Mouse (Mus musculus): ENCODE measurements at regions not wholly inside any gene's neighbourhood (a gene's known extent, or its start where the extent isn't known, plus 50 kb on each side); places are given as distances from the start of the nearest gene placed in this dataset.
A peak's percentile ranks its signal among the peaks of the same experiment; 100 is the strongest.

DNA sequence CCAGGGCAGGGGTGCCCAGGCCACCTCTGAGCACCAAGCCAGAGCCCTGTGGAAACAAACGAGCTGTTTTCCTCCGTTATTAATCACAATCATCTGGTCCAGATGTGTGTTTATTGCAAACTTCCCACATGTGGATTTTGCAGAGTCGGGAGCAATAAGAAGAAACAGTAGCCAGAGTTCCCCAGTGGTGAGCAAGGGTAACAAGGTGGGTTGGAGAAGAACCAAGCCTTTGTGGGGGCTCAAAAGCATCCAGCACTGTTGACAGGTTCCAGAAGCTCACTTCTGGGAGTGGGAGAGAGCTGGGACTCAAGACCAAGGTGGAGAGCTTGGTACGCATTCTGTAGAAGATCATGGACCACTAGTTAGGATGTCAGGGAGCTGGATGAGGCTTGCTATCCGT is 63.6 kb downstream of the Hif1an start:
- DNase-seq (ENCODE audit: extremely low spot score, low read depth, low spot score), result no peak

DNA sequence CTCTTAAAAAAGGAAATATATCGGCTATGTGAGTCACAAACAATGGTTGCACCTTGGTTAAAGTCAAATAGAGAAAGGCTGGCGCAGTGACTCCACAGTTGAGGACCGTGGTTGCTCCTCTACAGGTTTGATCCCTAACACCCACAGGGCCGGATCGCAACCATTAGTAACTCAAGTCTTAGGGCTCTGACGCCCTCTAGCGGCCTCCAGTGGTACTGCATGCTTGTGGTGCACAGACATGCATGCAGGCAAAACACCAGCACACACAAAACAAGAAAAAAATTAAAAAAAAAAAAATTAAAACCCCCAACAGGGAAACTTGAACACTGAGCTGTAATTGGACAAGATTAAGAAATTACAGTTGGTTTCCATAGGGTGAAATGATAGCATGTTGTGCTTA is 67.1 kb downstream of the Hif1an start:
- no peak for DNase-seq (ENCODE audit: extremely low spot score, low read depth, low spot score)

DNA sequence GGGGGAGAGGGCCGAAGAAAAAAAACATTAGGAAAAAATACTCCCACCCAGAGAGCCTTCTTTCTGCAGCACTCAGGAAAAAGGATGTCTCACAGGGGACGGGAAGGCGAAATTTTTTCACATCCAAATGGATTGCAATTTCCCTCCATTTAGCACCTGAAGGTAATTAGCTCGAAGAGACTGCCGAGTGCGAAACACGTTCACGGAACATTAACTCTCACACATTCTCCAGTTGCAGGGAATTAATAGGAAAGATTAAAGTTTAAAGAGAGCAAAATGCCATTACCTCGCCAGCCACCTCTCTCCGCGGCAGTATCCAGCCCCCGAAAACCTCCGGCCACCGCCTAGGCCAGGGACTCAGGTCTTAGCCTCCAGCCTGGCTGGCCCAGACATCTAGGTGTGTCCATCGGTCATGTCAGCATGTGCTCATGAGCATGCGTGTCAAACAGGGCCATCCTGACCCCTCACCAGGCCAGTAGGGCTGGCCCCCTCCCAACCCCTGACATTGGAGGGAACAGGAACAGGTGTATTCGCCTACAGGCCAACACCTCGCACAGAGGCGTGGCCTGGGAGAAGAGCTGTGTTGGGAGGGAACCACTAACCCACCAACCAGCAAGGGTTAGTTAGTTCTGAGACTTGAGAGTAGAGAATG is 68.8 kb downstream of the Hif1an start:
- DNase-seq (ENCODE audit: extremely low spot score, low read depth, low spot score), result no peak

DNA sequence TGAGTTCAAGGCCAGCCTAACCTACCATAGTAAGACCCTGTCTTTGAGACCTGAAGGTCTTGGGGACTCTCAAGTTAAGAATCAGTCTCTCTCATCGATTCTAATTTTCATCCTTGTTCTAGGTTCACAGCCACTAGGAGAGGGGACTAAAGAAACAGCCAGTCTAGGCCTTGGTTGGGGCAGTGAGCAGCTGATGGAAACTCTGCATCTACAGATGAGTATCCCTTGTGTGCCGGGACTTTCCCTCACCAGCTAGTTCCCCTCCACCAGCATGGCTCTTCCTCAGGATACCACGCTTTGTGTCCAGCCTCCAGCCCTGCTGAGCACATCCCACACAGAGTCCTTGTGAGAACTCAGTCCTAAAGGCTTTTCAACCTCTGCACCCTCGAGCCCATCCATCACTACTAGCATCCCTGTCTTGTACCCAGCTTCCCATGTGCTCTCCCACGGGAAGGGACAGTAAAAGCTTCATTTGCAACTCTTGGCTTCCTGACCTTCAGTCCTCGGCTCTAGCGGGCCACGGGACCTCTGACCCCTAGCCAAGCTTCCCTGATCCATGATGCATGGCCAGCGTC is 74.6 kb downstream of the Hif1an start:
- DNase-seq (ENCODE audit: extremely low spot score, low read depth, low spot score), result no peak

DNA sequence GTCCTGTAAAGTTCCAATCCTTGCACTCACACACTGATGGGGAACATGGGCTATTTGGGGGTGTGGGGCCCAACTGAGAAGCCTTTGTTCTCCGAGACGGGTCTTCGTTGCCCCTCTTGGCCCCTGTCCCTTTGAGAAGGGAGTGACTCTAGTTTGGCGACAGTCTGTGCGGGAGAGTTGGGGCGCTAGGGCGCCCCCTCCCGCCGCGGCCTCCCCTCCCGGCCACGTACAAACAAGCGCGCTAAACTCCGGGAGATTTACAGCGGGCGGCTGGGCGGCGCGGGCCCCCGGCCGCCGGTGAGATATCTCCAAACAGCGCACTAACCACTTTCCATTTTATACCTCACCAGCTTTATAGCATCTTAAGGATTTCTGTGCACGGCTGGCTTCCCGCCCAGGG is 77.4 kb downstream of the Hif1an start:
- no peak for DNase-seq (ENCODE audit: extremely low spot score, low read depth, low spot score)

DNA sequence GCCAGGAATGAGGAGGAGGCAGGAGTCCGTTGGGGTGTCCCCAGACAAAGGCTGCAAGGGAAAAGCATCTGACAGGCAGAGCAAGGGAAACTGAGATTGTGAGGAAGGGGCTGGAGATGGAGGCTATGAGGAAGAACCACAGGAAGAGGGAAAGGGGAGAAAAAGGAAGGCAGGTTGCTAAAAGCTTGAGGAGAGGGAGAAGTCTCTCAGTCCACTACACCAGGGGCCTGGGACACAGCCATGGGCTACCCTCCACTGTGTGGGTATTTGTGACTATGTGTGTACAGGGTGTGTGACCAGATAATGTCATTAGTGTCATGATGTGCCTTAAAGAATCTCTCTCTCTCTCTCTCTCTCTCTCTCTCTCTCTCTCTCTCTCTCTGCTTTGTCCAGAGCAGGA is 77.9 kb downstream of the Hif1an start:
- DNase-seq (ENCODE audit: extremely low spot score, low read depth, low spot score), result no peak

DNA sequence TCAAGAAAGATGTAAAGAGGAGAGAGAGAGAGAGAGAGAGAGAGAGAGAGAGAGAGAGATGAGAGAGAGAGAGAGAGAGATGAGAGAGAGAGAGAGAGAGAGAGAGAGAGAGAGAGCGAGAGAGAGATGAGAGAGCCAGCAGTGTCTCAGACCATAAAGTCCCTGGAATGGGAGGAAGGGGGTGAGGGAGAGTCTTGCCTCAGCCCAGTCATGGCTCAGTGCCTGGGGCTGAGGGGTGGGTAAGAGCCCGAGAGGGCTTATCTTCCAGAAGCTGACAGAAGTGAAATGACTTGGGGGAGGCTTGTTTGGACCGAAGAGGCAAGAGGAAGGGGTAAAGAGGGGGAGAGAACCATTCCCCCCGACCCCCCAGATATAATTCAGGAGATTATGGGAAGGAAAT is 79.6 kb downstream of the Hif1an start:
- DNase-seq (ENCODE audit: extremely low spot score, low read depth, low spot score), result no peak

DNA sequence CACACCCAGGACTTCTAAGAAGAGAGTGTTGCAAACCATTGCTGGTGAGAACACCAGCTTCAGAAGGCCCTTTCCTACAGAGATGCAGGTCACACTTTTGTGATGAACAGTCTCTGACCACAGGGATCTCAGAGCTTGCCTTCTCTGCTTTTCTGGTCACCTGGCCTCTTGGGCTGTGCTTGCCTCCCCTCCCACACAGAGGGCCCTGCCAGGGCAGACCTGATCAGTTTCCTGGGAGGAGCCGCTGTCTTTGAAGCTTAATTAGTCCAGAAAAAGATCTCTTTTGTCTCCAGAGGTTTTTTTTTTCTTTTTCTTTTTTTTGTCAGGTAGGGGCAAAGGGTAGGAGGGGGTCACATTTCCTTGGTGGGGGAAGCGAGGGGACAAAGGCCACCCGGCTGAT is 81.7 kb downstream of the Hif1an start:
- DNase-seq (ENCODE audit: extremely low spot score, low read depth, low spot score), result no peak

DNA sequence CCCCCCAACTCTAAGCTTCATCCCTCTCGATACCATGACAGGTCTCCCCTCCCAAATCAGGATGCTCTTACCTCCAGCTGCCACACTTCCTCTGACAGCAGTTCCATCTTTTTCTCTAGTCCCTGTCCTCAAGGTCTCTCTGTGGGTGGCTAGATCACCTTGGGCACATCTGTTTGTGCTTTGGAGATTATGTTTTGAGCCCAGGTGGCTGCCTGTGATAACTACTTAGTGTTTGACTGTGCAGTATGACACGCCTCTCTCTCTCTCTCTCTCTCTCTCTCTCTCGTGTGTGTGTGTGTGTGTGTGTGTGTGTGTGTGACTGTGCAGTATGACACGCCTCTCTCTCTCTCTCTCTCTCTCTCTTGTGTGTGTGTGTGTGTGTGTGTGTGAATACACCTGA is 82.3 kb downstream of the Hif1an start:
- DNase-seq (ENCODE audit: extremely low spot score, low read depth, low spot score), result no peak

DNA sequence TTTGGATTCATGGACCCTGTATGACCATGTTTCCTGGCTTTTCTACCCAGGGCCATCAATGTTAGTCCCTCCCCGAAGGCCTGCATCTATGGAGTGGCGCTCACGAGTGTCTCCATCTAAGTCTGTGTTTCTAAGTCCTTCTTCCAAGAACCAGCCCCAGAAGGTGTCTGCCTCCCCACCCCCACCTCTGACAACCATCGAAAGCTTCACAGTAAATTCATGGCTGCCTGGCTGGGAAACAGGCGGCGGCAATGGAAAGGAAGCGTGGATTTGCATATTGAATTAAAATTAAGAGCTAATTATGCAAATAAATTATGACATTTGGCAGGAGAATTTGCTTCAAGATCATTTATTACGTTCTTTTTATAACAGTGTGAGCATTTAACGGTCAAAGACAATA is 83.9 kb downstream of the Hif1an start:
- no peak for DNase-seq (ENCODE audit: extremely low spot score, low read depth, low spot score)

DNA sequence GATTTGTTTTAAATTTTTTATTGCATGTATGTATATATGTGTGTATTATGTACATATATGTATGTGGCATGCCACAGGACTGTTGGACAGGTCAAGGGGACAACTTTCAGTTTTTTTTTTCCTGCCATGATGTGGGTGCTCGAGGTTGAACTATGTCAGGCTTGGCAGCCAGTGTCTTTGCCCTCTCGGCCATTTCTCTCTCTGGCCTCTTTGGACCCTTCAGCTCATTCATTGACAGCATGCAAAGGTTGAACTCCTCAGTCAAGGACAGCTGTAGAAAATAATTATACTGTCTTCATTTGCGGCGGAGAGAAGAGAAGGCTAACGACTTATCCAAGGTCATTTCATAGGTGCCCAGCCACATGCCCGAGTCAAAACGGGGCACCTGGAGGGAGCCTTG is 86.6 kb downstream of the Hif1an start:
- DNase-seq (ENCODE audit: extremely low spot score, low read depth, low spot score), result no peak

DNA sequence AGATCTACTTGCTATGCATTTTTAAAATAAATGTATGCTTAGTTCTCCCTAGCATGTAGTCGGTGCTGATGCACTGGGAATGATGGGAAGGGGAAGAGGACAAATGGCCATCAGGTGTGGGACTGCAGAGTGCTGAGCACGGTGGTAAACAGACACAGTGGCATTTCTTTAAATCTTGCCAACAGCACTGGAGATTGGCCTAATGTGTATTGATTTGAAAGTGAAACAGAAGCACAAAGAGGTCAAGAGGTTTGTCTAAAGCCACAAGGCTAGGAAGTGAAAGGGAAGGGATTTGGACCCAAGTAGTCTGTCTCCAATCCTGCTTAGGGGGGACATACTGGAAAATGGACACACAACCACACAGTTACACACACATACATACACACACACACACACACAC is 88.2 kb downstream of the Hif1an start:
- DNase-seq (ENCODE audit: extremely low spot score, low read depth, low spot score), result no peak

DNA sequence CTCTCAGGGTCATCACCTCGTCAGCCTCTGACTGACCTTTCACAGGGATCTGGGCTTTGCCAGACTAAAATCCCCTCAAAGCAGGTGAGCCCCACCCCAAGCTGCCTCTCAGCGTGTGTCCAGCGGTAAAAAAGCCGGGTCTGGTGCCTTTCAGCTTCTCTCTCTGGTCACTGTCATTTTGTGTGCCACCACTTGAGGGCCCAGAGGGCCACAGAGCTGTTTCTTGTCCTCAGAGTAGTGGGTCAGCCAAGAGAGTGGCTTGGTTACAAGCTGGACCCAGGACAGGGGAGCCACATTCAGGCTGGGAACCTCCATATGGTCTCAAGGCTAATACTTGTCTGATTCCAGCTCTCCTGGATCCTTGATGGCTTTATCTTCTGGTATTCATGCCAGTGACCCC is 89.0 kb downstream of the Hif1an start:
- DNase-seq (ENCODE audit: extremely low spot score, low read depth, low spot score), result no peak

DNA sequence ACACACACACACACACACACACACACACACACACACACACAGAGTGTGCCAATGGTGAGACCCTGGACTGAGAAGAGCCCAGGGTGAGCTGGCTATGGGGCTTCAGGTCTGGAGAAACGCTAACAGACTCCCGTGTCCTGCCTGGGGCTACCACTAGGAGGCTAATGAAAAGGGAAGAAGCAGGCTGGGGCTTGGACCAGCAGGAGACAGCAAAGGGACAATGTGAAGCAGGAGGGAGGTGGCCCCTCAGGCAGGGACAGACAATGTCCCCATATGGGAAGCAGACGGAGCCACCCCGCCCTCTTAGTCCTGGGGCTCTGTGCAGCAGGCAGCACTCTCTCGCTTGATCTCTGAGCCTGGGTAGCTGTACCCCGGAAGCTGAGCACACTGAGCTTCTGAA is 93.1 kb downstream of the Hif1an start:
- DNase-seq (ENCODE audit: extremely low spot score, low read depth, low spot score), result no peak

DNA sequence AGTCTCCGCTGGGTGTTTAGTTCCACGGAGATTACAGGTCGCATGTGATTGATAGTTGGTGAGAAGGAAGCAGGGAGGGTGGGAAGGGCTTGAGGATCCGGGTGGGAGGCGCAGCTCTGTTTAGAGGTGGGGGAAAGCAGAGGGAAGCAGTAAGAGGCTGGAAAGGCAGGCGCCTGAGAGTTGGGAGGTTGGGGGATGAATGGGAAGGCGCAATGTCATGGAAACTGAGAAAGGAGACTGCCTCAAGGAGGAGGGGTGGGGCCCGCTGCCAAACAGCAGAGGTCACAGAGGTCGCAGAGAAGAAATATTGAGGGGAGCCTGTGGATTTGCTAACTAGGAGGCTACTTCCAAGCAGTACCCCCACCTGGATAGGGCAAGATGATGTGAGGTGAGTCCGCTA is 96.5 kb upstream of the Pax2 start:
- DNase-seq (ENCODE audit: extremely low spot score, low read depth, low spot score), result no peak

DNA sequence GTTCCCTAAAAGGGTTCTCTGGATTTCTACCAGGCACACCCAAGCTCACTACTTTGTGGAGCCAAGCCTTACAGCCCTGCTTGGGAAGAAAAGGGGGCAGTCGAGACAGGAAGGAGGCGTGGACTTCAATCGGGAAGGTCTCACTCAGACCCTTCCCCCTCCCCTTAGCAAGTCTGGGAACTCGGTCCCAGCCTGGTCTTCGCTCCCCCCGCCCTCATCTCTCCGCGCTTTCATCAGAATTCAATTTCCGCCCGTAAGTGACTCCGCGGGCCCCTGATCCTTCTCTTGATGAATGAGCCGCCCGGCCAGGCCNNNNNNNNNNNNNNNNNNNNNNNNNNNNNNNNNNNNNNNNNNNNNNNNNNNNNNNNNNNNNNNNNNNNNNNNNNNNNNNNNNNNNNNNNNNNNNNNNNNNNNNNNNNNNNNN is 86.3 kb upstream of the Pax2 start:
- DNase-seq (ENCODE audit: extremely low spot score, low read depth, low spot score), result peak; percentile 30

DNA sequence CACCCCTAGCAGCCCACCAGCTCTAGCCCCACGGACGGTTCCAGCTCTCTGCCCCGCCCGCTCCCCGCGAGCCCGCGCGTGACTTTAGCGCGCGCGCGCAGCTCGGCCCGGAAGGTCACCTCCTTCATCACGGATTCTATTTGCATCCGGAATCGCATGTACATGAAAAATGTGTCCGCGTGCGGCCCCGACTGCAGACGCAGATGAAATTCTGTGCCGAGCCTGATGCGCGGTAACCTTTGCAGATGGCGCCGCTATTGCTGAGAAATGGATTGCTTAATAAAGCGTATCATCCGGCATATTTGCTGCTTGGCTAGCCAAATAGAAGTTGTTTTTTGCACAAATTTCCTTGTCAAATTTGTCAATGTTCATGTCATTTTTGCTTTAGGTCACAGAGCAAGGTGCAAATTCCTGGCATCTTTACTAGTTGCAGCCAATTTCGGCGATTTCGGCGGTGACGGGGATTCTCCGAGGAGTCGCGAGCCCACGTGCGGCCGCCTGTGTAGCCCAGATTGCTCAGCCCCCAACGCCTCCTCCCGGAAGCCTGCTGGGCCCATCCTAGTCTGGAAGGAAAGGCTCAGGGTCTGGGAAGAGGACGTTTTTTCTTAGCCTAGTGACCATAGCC is 81.1 kb upstream of the Pax2 start:
- no peak for DNase-seq (ENCODE audit: extremely low spot score, low read depth, low spot score)

DNA sequence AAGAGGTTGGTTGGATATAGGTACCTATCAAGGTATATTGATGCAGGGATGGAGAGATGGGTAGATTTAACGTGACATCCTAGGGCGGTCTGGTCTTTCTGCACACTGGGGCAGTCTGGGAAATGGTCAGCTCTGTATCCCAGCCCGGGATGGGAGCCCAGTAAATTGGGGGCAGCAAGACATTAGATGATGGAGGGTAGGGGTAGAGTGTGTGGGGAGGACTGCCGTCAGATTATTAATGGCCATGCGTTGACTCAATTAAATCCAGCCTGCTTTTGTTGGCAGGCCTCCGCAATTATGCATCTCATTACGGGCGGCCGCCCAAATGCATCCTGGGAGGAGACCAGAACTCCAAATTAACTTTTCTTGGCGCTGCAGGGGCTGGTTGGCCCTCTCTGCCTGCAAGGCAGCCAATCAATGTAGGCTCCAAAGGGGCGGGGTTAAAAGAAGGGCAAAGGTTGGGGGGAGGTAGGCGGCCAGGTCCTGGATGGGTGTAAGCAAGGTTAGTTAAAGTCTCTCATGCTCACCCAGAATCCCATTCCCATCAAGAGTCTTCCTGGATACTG is 79.2 kb upstream of the Pax2 start:
- DNase-seq (ENCODE audit: extremely low spot score, low read depth, low spot score), result no peak

DNA sequence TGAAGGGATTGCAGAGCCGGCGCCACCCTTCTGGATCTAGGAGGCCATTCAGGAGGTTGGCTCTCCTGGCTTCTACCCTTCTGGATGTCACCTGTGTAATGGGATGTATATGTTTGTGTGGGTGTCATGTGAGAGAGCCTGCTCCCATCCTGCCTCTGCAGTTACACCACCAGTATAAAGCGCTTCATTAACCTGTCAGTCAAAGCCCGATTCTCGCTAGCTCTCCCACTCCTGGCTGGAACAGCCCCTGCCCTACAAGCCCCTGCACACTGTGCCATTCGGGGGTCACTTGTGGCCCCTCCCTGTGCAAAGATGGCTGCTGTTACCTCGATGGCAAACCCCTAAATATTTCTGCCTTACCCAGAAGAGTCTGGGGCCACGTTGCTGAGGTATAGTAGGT is 78.5 kb upstream of the Pax2 start:
- DNase-seq (ENCODE audit: extremely low spot score, low read depth, low spot score), result no peak

DNA sequence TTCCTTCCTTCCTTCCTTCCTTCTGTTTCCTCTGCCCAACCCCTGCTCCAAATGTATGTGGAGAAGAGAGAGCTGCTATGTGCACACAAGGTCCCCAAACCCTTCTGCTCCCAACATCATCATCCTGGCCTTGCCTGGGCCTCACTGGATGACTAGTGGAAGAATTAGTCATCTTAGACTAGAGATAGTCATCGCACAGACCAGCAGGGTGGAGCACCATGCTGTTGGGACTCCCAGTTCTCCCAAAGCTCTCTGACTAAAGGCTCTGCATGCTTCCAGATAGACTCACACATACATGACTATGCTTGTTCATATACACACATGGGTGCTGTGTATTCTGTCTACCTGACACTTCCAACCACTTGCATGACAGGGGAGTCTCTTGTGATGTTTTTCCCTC is 77.2 kb upstream of the Pax2 start:
- DNase-seq (ENCODE audit: extremely low spot score, low read depth, low spot score), result no peak

DNA sequence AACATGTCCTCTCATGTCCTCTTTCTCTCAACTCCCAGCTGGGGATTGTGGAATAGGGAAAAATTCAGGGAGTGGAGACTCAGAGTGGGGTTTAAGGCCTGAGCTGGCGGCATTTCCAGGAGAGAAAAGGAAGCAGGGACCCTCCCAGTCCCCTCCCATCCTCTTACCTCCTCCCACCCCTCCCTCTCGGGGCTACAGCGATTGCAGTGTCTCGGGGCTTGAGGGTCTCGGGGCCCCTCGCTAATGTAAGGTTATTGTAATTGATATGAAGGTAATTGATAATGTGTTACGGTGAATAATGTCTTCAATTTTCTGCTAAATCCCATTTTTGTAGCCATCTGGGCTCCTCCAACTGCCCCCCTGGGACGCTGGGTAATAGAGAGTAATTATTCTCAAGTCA is 74.2 kb upstream of the Pax2 start:
- no peak for DNase-seq (ENCODE audit: extremely low spot score, low read depth, low spot score)

DNA sequence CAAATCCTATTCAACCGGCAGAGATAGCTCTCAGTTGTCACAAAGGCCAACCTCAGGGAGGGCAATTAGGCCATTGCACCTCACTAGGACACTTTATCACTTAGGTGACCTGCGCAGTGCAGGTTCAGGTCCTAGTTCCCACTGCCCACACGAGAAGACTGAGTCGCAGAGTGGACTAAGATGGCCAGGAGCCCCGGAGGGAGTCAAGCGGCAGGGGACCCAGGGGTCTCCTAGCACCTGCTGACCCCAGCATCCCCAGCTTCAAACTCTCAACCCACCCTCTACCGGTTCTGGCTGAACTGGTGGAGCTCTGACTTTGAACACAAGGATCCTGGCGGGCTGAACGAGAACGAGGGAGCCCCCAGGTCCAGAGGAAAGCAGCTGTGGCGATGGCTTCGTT is 72.7 kb upstream of the Pax2 start:
- DNase-seq (ENCODE audit: extremely low spot score, low read depth, low spot score), result no peak
